Mouse (Mus musculus) neural tube, embryonic 13.5 days (tissue): ENCODE data around the gene Gpc4. TPM values are rescaled to one million over a fixed set of nuclear protein-coding genes. Genes with fewer than 3 reads are reported as not detected.

Experiments used
- ATAC-seq: fragments of 200-750 bp; cut with Nextera tagmentation; 2 replicates; pipeline ENCODE4 v1.8.0; 2017; ENCODE audit warnings: low read depth, mild to moderate bottlenecking, moderate TSS enrichment, moderate library complexity
- H3K27ac ChIP-seq: fragments of 300-500 bp; sonication (generic); replicated peaks from 2 replicates; pipeline ENCODE4 v1.5.1; 2015; ENCODE audit warnings: moderate library complexity, mild to moderate bottlenecking, inconsistent platforms
- H3K27me3 ChIP-seq: fragments of 300-500 bp; sonication (generic); 2 replicates; pipeline ENCODE4 v1.6.1; 2015; ENCODE audit warnings: mild to moderate bottlenecking, inconsistent platforms
- H3K36me3 ChIP-seq: fragments of 300-500 bp; sonication (generic); 2 replicates; pipeline ENCODE4 v1.6.1; 2015; ENCODE audit warnings: mild to moderate bottlenecking, inconsistent platforms
- H3K4me1 ChIP-seq: fragments of 300-500 bp; sonication (generic); replicated peaks from 2 replicates; pipeline ENCODE4 v1.6.1; 2015; ENCODE audit warnings: inconsistent platforms
- H3K4me2 ChIP-seq: fragments of 300-500 bp; sonication (generic); 2 replicates; pipeline ENCODE4 v1.6.1; 2015; ENCODE audit warnings: inconsistent platforms, mild to moderate bottlenecking, moderate library complexity
- H3K4me3 ChIP-seq: fragments of 300-500 bp; sonication (generic); 2 replicates; pipeline ENCODE4 v1.5.1; 2015; ENCODE audit warnings: mild to moderate bottlenecking, inconsistent platforms
- H3K9ac ChIP-seq: fragments of 300-500 bp; sonication (generic); 2 replicates; pipeline ENCODE4 v1.6.1; 2015; ENCODE audit warnings: moderate library complexity, mild to moderate bottlenecking, inconsistent platforms
- H3K9me3 ChIP-seq: fragments of 300-500 bp; sonication (generic); 2 replicates; pipeline ENCODE4 v1.6.1; 2016; ENCODE audit warnings: inconsistent platforms
- WGBS: fragments of 180-500 bp; shearing (Covaris S2); methylation state at CpG from one replicate; pipeline ENCODE4 v1.1.7; 2015; 5-methylcytosine and 5-hydroxymethylcytosine counted together
- polyA plus RNA-seq: library from polyadenylated mRNA; unstranded; fragments of >200 nt; fragmentation: Nextera tagmentation; extraction: Ambion mirVana; gene quantifications from 2 replicates; pipeline ENCODE4 v1.2.1, GENCODE M21; 2015

Gene Gpc4
- polyA plus RNA-seq, 1 experiment from 2014 or later: 14.4 TPM

DNA sequence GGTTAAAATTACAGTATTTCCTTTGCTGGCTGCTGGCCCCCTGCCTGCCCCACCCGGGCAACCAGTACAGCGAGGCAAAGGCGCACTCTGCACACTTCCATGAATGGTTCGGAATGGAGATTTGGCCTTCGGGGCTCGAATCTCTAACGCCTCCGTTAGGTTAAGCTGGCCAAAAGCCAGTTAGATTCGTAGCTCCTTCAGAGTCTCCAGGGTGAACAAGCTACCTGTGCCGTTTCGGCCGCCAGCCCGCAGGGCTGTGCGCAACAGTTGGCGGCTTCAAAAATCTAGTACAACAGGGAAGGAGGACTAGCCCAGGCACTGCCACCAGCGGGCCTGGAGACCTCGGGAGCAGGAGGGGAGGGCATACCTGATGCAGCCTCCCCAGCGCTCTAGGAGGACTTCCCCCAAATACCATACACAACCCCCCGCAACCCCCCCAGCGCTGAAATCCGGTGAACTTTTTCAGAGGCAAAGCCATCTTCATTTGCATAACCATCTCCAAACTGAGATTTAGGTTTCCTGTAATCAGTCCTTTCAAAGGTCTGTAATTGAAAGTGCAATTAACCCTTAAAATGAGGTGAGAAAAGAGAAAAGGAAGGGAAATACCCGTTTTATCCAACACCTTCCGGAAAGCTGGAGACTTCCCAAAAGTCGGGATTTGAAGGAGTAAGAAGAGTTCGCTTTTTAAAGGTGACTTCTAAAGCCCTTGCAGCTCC is 1.5 kb downstream of the Gpc4 start:
- 20% methylated on average over 25 of the region's 25 CpGs for WGBS
- H3K4me1 ChIP-seq: 0 out of 2 replicates have a peak, but pooled peaks cover 5% of the 10 kb centered on the region
- H3K27ac ChIP-seq: no peak overlapping the region
- no peaks in the 10 kb centered on the region for H3K36me3 ChIP-seq
- peak overlapping the region; percentile 74 for H3K4me2 ChIP-seq
- H3K27me3 ChIP-seq: peaks cover 38% of the 10 kb centered on the region
- no peak for ATAC-seq
- H3K4me3 ChIP-seq: peak overlapping the region; percentile 49
- H3K9ac ChIP-seq: peak overlapping the region; percentile 61; the same call in 1 of the 2 replicates
- no peaks in the 10 kb centered on the region for H3K9me3 ChIP-seq

GRCm38 (mm10) chrX:52162756-52163155 is 2.3 kb downstream of the Gpc4 start:
- 47% methylated on average over 6 of the region's 6 CpGs for WGBS
- H3K4me2 ChIP-seq: peak overlapping the region; percentile 74
- H3K4me3 ChIP-seq: peak overlapping the region; percentile 49

DNA sequence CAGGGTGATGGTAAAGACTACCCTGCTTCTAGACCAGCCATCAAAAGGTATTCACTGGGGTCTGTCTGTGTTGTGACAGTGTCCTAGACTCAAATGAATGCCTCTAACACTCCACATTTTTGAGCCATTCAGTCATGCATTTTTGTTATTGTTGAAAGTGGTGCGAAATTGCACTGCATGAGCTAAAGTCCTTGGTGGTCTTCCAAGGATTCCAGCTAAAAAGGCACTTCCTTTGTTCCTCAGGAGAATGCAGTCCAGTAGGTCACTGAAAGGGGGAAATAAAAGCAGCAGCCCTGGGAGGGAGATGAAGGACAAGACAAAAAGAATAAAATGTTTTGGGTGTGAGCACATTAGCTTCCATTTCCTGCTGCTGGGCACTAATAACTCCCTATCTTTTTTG is 2.8 kb downstream of the Gpc4 start:
- H3K9me3 ChIP-seq: no peaks in the 10 kb centered on the region
- WGBS: 54% methylated on average over 1 of the region's 1 CpGs
- no peaks in the 10 kb centered on the region for H3K36me3 ChIP-seq
- 0 out of 2 replicates have a peak, but pooled peaks cover 5% of the 10 kb centered on the region for H3K4me1 ChIP-seq
- H3K27ac ChIP-seq: no peak overlapping the region
- no peak overlapping the region for H3K9ac ChIP-seq
- peak overlapping the region; percentile 74 for H3K4me2 ChIP-seq
- H3K4me3 ChIP-seq: no peak overlapping the region
- H3K27me3 ChIP-seq: peaks cover 36% of the 10 kb centered on the region
- no peak for ATAC-seq

More at GRCm38 (mm10) chrX:52162756-52163155, 2.3 kb downstream of the Gpc4 start:
- H3K36me3 ChIP-seq: no peaks in the 10 kb centered on the region
- peaks cover 38% of the 10 kb centered on the region for H3K27me3 ChIP-seq
- no peak overlapping the region for H3K9ac ChIP-seq
- H3K9me3 ChIP-seq: no peaks in the 10 kb centered on the region
- no peak for ATAC-seq
- H3K4me1 ChIP-seq: 0 out of 2 replicates have a peak, but pooled peaks cover 5% of the 10 kb centered on the region
- H3K27ac ChIP-seq: no peak overlapping the region

GRCm38 (mm10) chrX:52159621-52160020 is 5.4 kb downstream of the Gpc4 start:
- no peak overlapping the region for H3K27ac ChIP-seq
- no peaks in the 10 kb centered on the region for H3K36me3 ChIP-seq
- H3K9me3 ChIP-seq: no peaks in the 10 kb centered on the region
- H3K9ac ChIP-seq: no peak overlapping the region
- 0 out of 2 replicates have a peak, but pooled peaks cover 5% of the 10 kb centered on the region for H3K4me1 ChIP-seq
- no peak overlapping the region for H3K4me3 ChIP-seq
- H3K27me3 ChIP-seq: peaks cover 21% of the 10 kb centered on the region
- no peak overlapping the region for H3K4me2 ChIP-seq
- 84% methylated on average over 5 of the region's 5 CpGs for WGBS
- no peak for ATAC-seq

- Histone ChIP-seq H3K27me3 (no peaks in the 10 kb centered on the region), H3K36me3 (no peaks in the 10 kb centered on the region), H3K4me3 (no peak overlapping the region), H3K27ac (no peak overlapping the region), H3K4me2 (no peak overlapping the region), H3K4me1 (no peaks in the 10 kb centered on the region), H3K9ac (no peak overlapping the region), H3K9me3 (no peaks in the 10 kb centered on the region)
- ATAC-seq: no peak
- 82% methylated on average over 7 of the region's 7 CpGs for WGBS
Measured at GRCm38 (mm10) chrX:52155408-52155953, 9.6 kb downstream of the Gpc4 start.

DNA sequence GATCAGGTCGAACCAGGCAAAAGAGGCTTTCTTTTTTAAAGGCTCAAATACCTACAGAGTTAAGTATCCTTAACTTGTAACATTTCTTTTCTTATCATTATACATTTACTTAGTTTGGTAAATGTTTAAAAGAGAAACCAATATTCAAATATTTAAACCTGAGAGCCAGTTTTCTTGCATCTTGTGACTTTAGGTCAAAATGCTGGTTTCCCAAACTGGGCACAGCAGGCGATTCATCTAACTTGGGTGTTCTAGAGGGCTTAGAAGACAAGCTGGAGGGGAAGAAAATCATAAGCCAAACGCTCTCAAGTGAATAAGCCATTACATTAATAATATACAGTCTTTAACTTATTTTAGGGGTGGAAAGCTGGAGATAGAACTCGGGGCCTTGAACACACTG is 10.2 kb downstream of the Gpc4 start:
- Histone ChIP-seq H3K9ac (no peak overlapping the region), H3K36me3 (no peaks in the 10 kb centered on the region), H3K4me1 (no peaks in the 10 kb centered on the region), H3K4me2 (no peak overlapping the region), H3K27ac (no peak overlapping the region), H3K27me3 (no peaks in the 10 kb centered on the region), H3K9me3 (no peaks in the 10 kb centered on the region), H3K4me3 (no peak overlapping the region)
- no peak for ATAC-seq
- WGBS: 87% methylated on average over 4 of the region's 4 CpGs

- 65% methylated on average over 4 of the region's 4 CpGs for WGBS
- no peak for ATAC-seq
- Histone ChIP-seq H3K4me3 (no peak overlapping the region), H3K36me3 (no peaks in the 10 kb centered on the region), H3K9ac (no peak overlapping the region), H3K4me2 (no peak overlapping the region), H3K27ac (no peak overlapping the region), H3K9me3 (no peaks in the 10 kb centered on the region), H3K4me1 (no peaks in the 10 kb centered on the region), H3K27me3 (no peaks in the 10 kb centered on the region)
Measured at GRCm38 (mm10) chrX:52153451-52153850, 11.6 kb downstream of the Gpc4 start.

GRCm38 (mm10) chrX:52152961-52153360 is 12.1 kb downstream of the Gpc4 start:
- no peaks in the 10 kb centered on the region for H3K9me3 ChIP-seq
- H3K36me3 ChIP-seq: no peaks in the 10 kb centered on the region
- no peak for ATAC-seq
- H3K27me3 ChIP-seq: no peaks in the 10 kb centered on the region
- no peak overlapping the region for H3K4me3 ChIP-seq
- H3K4me1 ChIP-seq: no peaks in the 10 kb centered on the region
- WGBS: 77% methylated on average over 5 of the region's 5 CpGs
- no peak overlapping the region for H3K4me2 ChIP-seq
- no peak overlapping the region for H3K27ac ChIP-seq
- H3K9ac ChIP-seq: no peak overlapping the region

- H3K9me3 ChIP-seq: no peaks in the 10 kb centered on the region
- 82% methylated on average over 5 of the region's 5 CpGs for WGBS
- no peak overlapping the region for H3K4me3 ChIP-seq
- H3K27ac ChIP-seq: no peak overlapping the region
- no peaks in the 10 kb centered on the region for H3K4me1 ChIP-seq
- ATAC-seq: no peak
- H3K36me3 ChIP-seq: no peaks in the 10 kb centered on the region
- H3K27me3 ChIP-seq: no peaks in the 10 kb centered on the region
- no peak overlapping the region for H3K9ac ChIP-seq
- H3K4me2 ChIP-seq: no peak overlapping the region
Measured at GRCm38 (mm10) chrX:52151555-52151954, 13.5 kb downstream of the Gpc4 start.

GRCm38 (mm10) chrX:52151100-52151499 is 14.0 kb downstream of the Gpc4 start:
- no peak overlapping the region for H3K4me3 ChIP-seq
- no peak for ATAC-seq
- H3K27me3 ChIP-seq: no peaks in the 10 kb centered on the region
- H3K4me1 ChIP-seq: no peaks in the 10 kb centered on the region
- H3K9me3 ChIP-seq: no peaks in the 10 kb centered on the region
- no peaks in the 10 kb centered on the region for H3K36me3 ChIP-seq
- H3K27ac ChIP-seq: no peak overlapping the region
- 81% methylated on average over 7 of the region's 7 CpGs for WGBS
- H3K9ac ChIP-seq: no peak overlapping the region
- no peak overlapping the region for H3K4me2 ChIP-seq

GRCm38 (mm10) chrX:52145563-52145962 is 19.5 kb downstream of the Gpc4 start:
- no peak for ATAC-seq
- Histone ChIP-seq H3K4me2 (no peak overlapping the region), H3K4me1 (no peaks in the 10 kb centered on the region), H3K9ac (no peak overlapping the region), H3K9me3 (no peaks in the 10 kb centered on the region), H3K27me3 (0 out of 2 replicates have a peak, but pooled peaks cover 3% of the 10 kb centered on the region), H3K4me3 (no peak overlapping the region), H3K36me3 (no peaks in the 10 kb centered on the region), H3K27ac (no peak overlapping the region)

DNA sequence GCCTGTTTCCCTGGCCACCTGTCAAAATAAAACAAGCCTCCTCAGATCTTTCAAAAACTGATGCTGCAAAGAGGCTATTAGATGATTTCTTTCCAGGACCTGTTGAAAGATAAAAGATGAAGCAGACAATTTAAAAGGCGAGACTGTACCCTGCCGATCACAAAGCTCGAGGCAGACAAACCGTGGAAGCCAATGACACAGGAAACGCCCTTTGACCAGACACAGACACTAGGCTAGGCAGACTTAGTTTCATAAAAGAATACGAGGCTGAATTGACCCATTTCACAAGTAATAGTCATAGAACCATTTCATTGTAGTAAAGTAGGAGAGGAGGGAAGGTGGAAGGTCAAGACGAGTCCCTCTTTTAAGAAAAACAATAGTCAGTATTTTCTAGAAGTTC is 20.6 kb downstream of the Gpc4 start:
- no peak for ATAC-seq
- WGBS: 71% methylated on average over 7 of the region's 7 CpGs

More for the DNA sequence above, 20.6 kb downstream of the Gpc4 start:
- 0 out of 2 replicates have a peak, but pooled peaks cover 3% of the 10 kb centered on the region for H3K27me3 ChIP-seq
- H3K9ac ChIP-seq: no peak overlapping the region
- H3K27ac ChIP-seq: no peak overlapping the region
- H3K36me3 ChIP-seq: no peaks in the 10 kb centered on the region
- H3K4me3 ChIP-seq: no peak overlapping the region
- no peaks in the 10 kb centered on the region for H3K4me1 ChIP-seq
- H3K9me3 ChIP-seq: no peaks in the 10 kb centered on the region
- H3K4me2 ChIP-seq: no peak overlapping the region
